Mouse (Mus musculus) stomach, postnatal 0 days (tissue): ENCODE results near the gene Egfl6. TPM values are rescaled to one million over a fixed set of nuclear protein-coding genes. Genes with fewer than 3 reads are reported as not detected.

Experiments used
- ATAC-seq: fragments of 200-750 bp; cut with Nextera tagmentation; 2 replicates; pipeline ENCODE4 v1.8.0; 2017; ENCODE audit not compliant: low FRiP score, low TSS enrichment
- DNase-seq: peaks from one replicate; pipeline ENCODE4 v3.0.0-alpha.2; 2016; ENCODE audit warnings: low spot score
- H3K27ac ChIP-seq: fragments of 300-500 bp; sonication (generic); replicated peaks from 2 replicates; pipeline ENCODE4 v1.5.1; 2014; ENCODE audit warnings: mild to moderate bottlenecking, control low read depth
- H3K27me3 ChIP-seq: fragments of 300-500 bp; sonication (generic); 2 replicates; pipeline ENCODE4 v1.6.1; 2014; ENCODE audit warnings: low read length; ENCODE audit not compliant: control insufficient read depth, insufficient read depth
- H3K36me3 ChIP-seq: fragments of 300-500 bp; sonication (generic); 2 replicates; pipeline ENCODE4 v1.6.1; 2014; ENCODE audit warnings: low read length, mixed read lengths; ENCODE audit not compliant: control insufficient read depth, insufficient read depth
- H3K4me1 ChIP-seq: fragments of 300-500 bp; sonication (generic); replicated peaks from 2 replicates; pipeline ENCODE4 v1.6.1; 2014; ENCODE audit warnings: antibody characterized with exemption; ENCODE audit not compliant: control insufficient read depth, insufficient read depth
- H3K4me2 ChIP-seq: fragments of 300-500 bp; sonication (generic); replicated peaks from 2 replicates; pipeline ENCODE4 v1.6.1; 2014; ENCODE audit warnings: low read depth, mild to moderate bottlenecking, control low read depth, moderate library complexity
- H3K4me3 ChIP-seq: fragments of 300-500 bp; sonication (generic); 2 replicates; pipeline ENCODE4 v1.5.1; 2014; ENCODE audit warnings: low read depth, low read length, control low read depth
- H3K9ac ChIP-seq: fragments of 300-500 bp; sonication (generic); 2 replicates; pipeline ENCODE4 v1.6.1; 2014; ENCODE audit warnings: mild to moderate bottlenecking, low read length, control low read depth, mixed read lengths
- H3K9me3 ChIP-seq: fragments of 300-500 bp; sonication (generic); 2 replicates; pipeline ENCODE4 v1.6.1; 2016; ENCODE audit warnings: low read length; ENCODE audit not compliant: control insufficient read depth
- CTCF ChIP-seq: IDR thresholded peaks from 2 replicates; pipeline ENCODE4 v1.5.1; 2016; ENCODE audit warnings: antibody characterized with exemption, low read depth, mild to moderate bottlenecking, moderate library complexity
- EP300 ChIP-seq: optimal IDR thresholded peaks from 2 replicates; pipeline ENCODE3; 2016; ENCODE audit warnings: antibody characterized with exemption
- WGBS: fragments of 180-500 bp; shearing (Covaris S2); extraction: QIAGEN DNeasy Blood & Tissue Kit; methylation state at CpG from one replicate; pipeline ENCODE4 v1.1.7; 2014; 5-methylcytosine and 5-hydroxymethylcytosine counted together
- polyA plus RNA-seq: library from polyadenylated mRNA; unstranded; fragments of >200 nt; fragmentation: Nextera tagmentation; extraction: Ambion mirVana; gene quantifications from 2 replicates; pipeline ENCODE4 v1.2.1, GENCODE M21; 2015

Gene Egfl6
- polyA plus RNA-seq, 1 experiment from 2014 or later: 21.2 TPM

DNA sequence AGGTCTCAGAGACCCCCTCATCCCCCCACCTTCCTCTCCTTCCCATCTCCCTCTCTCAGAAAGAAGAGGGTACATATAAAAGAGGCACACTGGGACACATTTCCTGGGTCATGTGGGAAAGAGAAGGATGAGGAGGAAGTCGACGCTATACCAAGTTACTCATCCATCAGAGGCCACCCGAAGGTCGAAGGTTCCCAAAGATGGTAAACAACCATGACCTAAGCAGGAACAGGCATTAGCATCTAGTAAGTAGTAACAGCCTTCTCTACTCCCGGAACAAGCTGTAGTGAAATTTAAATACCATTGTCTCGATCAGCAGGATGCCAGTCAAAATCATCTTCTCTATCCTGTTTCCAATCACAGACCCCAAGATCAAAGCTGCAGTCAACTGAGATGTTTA lies 53.8 kb downstream of the Egfl6 start:
- Histone ChIP-seq H3K4me1 (no peaks in the 10 kb centered on the region), H3K27ac (no peak overlapping the region), H3K4me2 (no peak overlapping the region), H3K27me3 (no peaks in the 10 kb centered on the region), H3K4me3 (no peak overlapping the region), H3K36me3 (no peaks in the 10 kb centered on the region), H3K9me3 (no peaks in the 10 kb centered on the region), H3K9ac (no peak overlapping the region)
- DNase-seq (no peak), ATAC-seq (no peak)
- TF ChIP-seq CTCF: no peak
- TF ChIP-seq EP300: no peak
- WGBS: 43% methylated on average over 6 of the region's 6 CpGs

DNA sequence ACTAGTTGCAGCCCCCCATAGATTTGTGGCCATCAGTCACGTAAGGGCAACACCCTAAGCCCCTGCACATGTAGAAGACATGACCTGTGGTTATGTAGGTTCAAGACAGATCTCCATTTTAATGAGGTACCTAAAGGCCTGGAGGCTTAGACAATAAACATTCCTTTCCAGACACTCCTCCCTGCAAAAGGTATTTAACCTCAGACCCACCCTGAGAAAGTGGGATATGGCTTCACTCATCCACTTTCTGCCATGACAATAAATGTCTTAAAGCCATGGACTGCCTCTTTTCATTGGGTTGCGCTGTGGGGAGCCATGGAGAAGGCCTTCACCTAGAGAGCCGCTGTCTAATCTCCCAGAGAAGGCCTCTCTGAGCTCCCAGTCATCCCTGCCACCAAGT lies 57.4 kb downstream of the Egfl6 start:
- H3K4me2 ChIP-seq: no peak overlapping the region
- H3K27ac ChIP-seq: no peak overlapping the region
- no peak overlapping the region for H3K9ac ChIP-seq
- H3K36me3 ChIP-seq: no peaks in the 10 kb centered on the region
- H3K4me3 ChIP-seq: no peak overlapping the region
- TF ChIP-seq EP300 (no peak), CTCF (no peak)
- ATAC-seq (no peak), DNase-seq (no peak)
- no peaks in the 10 kb centered on the region for H3K4me1 ChIP-seq
- no peaks in the 10 kb centered on the region for H3K9me3 ChIP-seq
- 84% methylated on average over 3 of the region's 3 CpGs for WGBS
- no peaks in the 10 kb centered on the region for H3K27me3 ChIP-seq

DNA sequence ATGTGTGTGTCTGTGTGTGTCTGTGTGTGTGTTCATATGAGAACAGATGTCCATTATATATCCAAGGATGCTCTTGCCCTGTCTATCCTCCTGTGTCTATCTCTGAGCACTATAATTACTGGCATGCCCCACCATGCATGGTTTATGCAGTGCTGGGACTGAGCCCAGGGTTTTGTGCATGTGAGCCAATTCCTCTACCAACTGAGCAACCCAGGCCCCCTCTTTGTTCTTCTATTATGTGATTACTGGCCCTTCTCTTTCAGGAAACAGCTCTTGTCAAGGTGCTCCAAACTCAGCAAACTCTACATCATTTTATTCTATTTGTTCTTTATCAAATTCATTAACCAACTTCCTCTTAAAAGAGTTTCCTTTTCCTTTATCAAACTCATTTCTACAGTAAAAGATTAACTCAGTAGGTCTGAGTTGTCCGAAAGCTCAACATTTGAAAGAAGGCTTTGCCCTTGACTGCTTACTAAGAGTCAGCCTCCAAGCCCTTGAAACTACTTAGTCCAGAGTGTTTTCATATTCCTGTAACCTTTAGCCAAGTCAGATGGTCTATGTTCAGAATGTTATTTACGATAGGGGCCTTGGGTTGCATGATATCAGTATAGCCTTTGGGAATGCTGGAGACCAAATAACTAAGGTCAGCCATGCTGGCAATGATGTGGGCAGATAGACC lies 59.7 kb downstream of the Egfl6 start:
- TF ChIP-seq EP300: no peak
- TF ChIP-seq CTCF: no peak
- no peak overlapping the region for H3K9ac ChIP-seq
- H3K4me2 ChIP-seq: no peak overlapping the region
- H3K27me3 ChIP-seq: no peaks in the 10 kb centered on the region
- ATAC-seq: peak; percentile 90
- H3K27ac ChIP-seq: 0 out of 2 replicates have a peak overlapping the region, but pooled peaks have one; percentile 49
- WGBS: 65% methylated on average over 2 of the region's 2 CpGs
- DNase-seq: no peak
- no peaks in the 10 kb centered on the region for H3K4me1 ChIP-seq
- no peaks in the 10 kb centered on the region for H3K36me3 ChIP-seq
- no peak overlapping the region for H3K4me3 ChIP-seq
- no peaks in the 10 kb centered on the region for H3K9me3 ChIP-seq

DNA sequence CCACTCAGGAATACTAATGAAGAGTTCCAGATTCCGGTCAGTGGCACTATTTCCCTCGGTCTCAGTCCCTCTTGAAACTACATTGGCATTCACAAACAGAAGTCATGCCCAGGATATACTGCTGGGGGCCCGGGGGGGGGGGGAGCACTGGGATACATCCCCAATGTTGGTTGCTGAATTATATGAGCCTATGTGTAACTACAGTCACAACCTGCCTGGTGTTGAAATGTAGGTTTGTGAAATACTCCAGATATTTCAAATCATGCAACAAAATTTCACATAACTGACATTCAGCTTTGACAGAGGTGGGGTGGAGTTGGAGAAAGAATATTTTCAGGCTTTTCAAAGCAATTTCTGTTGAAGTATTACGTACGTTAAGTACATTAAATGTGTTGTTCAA lies 64.7 kb downstream of the Egfl6 start:
- Histone ChIP-seq H3K4me2 (no peak overlapping the region), H3K27ac (no peak overlapping the region), H3K9me3 (no peaks in the 10 kb centered on the region), H3K4me1 (no peaks in the 10 kb centered on the region), H3K27me3 (no peaks in the 10 kb centered on the region), H3K36me3 (no peaks in the 10 kb centered on the region), H3K9ac (no peak overlapping the region), H3K4me3 (no peak overlapping the region)
- DNase-seq: no peak
- 84% methylated on average over 5 of the region's 5 CpGs for WGBS
- TF ChIP-seq EP300: no peak
- TF ChIP-seq CTCF: no peak
- ATAC-seq: no peak

DNA sequence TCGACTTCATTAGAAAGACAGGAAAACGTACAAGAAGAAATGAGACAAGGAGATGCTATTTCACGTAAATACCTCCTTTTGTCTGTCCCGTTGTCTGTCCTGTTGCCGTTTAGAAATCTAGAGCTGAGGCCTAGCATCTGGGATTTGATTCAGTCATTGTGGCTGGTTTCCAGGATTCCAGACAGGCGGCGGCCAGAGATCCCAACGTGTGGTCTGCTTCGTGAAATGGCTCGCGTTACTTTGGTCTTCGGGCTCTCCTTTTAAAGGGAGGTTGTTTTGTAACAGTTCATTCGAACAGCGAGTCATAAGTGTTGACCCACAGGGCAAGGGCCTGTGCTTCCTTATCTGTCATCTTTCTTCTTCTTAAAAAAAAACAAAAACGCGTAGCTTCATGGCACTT lies 67.2 kb downstream of the Egfl6 start, which contains the start of gene Tceanc:
Tceanc (minus strand) TSS at position 223 of the 400 bp plus-strand sequence.
- Histone ChIP-seq H3K9ac (no peak within 1 kb of the TSS), H3K9me3 (no peaks in the 10 kb centered on the region), H3K27ac (no peak within 1 kb of the TSS), H3K27me3 (no peaks in the 10 kb centered on the region), H3K4me2 (no peak within 1 kb of the TSS), H3K4me1 (no peaks in the 10 kb centered on the region), H3K4me3 (no peak within 1 kb of the TSS), H3K36me3 (no peaks in the 10 kb centered on the region)
- 52% methylated on average over 16 of the region's 16 CpGs for WGBS
- no peak for ATAC-seq
- TF ChIP-seq CTCF (no peak), EP300 (no peak)
- no peak for DNase-seq

DNA sequence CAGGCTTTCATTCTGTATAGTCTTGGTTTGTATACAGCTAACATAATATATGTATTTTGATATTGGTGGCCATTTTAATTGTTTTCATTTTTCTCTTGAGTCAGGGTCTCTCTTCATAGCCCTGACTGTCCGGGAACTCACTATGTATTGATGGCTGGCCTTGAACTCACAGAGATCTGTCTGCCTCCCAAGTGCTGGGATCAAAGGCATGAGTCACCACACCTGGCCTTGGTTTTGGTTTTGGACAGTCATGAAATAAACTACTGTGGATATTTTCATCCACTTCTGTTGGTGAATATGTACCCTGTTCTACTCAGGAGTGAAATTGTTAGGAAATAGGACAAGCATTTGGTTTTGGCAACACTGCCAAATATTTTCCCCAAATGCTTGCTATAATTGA lies 68.9 kb downstream of the Egfl6 start:
- DNase-seq (no peak), ATAC-seq (no peak)
- Histone ChIP-seq H3K4me2 (no peak overlapping the region), H3K27ac (no peak overlapping the region), H3K4me1 (no peaks in the 10 kb centered on the region), H3K9me3 (no peaks in the 10 kb centered on the region), H3K27me3 (no peaks in the 10 kb centered on the region), H3K4me3 (no peak overlapping the region), H3K36me3 (no peaks in the 10 kb centered on the region), H3K9ac (no peak overlapping the region)
- TF ChIP-seq EP300 (no peak), CTCF (no peak)
- 88% methylated on average over 1 of the region's 1 CpGs for WGBS
